Mouse (Mus musculus): ENCODE measurements around the gene Nell2. TPM values are rescaled to one million over a fixed set of nuclear protein-coding genes. Genes with fewer than 3 reads are reported as not detected.

Nell2 gene
- polyA plus RNA-seq, 1 experiment from 2014 or later, result 247 TPM

DNA sequence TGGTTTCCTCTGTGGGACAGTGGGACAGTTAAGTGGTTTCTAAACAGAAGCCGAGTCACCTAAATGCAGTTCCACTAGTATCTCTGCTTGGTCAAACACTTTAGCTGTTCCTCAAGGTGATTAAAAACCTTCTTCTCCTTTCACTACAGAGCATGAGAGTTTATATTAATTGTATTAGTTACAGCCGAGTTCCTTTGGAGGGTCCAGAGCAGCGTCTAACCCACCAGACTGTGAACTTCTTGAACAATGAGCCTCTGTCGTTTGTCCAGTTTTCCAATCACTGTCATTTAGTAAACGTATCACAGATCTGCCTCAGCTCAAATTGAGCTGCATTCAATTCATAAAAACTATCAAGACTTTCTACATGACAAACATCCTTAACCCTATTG lies 498.9 kb downstream of the Nell2 start:
- no peak overlapping the region for H3K9ac ChIP-seq (replicated peaks; ENCODE audit: low read depth, low read length)
- no peaks in the 10 kb centered on the region for H3K27me3 ChIP-seq (replicated peaks; ENCODE audit: control insufficient read depth, insufficient read depth, low read length)
- no peaks in the 10 kb centered on the region for H3K9me3 ChIP-seq (ENCODE audit: control insufficient read depth, low read length)
- no peaks in the 10 kb centered on the region for H3K36me3 ChIP-seq (ENCODE audit: control insufficient read depth, insufficient read depth)
- H3K4me2 ChIP-seq (ENCODE audit: low read length), result no peak overlapping the region
- H3K4me1 ChIP-seq (replicated peaks; ENCODE audit: control insufficient read depth, insufficient read depth, low read length), result peaks cover 8% of the 10 kb centered on the region; the same call in 1 of the 2 replicates
- no peak overlapping the region for H3K4me3 ChIP-seq (replicated peaks; ENCODE audit: low read length)
- no peak for ATAC-seq
- 38% methylated on average over 5 of the region's 5 CpGs for WGBS
- no peak overlapping the region; the same call in 1 of the 2 replicates for H3K27ac ChIP-seq (ENCODE audit: low read length)

DNA sequence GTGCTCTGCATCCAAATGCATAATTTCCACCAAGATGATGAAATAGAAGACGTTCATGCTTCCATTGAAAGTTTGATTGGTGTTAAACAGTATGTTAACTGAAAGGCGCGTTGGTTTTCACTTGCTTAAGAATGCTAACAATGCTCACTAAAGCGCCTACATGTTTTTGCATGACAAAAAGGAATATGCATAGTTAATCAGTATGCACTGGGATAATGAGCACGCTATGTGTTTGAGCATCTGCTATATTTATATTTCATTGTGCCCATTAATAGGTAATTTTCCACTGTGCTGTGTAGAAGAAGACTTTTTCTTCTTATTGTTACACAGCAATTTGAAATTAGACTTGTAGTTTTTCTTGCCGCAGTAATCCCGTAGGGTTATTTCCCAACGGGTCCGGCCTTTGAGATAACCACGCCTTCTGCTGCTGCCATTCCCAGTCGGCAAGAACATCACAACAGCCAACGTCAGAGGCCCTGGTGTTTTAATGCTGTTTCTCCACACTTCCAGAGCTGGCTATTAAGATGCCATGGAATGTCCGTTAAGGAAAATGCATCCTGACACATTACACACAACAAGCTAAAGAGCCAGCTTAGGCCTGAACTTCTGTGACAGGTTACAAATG lies 499.4 kb downstream of the Nell2 start:
- no peak overlapping the region for H3K4me3 ChIP-seq (replicated peaks; ENCODE audit: low read length)
- 20% methylated on average over 13 of the region's 13 CpGs for whole genome bisulfite sequencing

More for the DNA sequence above, 499.4 kb downstream of the Nell2 start:
- Histone ChIP-seq H3K4me2 (ENCODE audit: low read length) (peak overlapping the region; percentile 2; the same call in 1 of the 2 replicates), H3K27me3 (replicated peaks; ENCODE audit: control insufficient read depth, insufficient read depth, low read length) (no peaks in the 10 kb centered on the region), H3K4me1 (replicated peaks; ENCODE audit: control insufficient read depth, insufficient read depth, low read length) (peaks cover 8% of the 10 kb centered on the region; the same call in 1 of the 2 replicates), H3K9me3 (ENCODE audit: control insufficient read depth, low read length) (no peaks in the 10 kb centered on the region), H3K27ac (ENCODE audit: low read length) (no peak overlapping the region; the same call in none of the 2 replicates), H3K36me3 (ENCODE audit: control insufficient read depth, insufficient read depth) (no peaks in the 10 kb centered on the region), H3K9ac (replicated peaks; ENCODE audit: low read depth, low read length) (no peak overlapping the region)
- ATAC-seq, result peak; percentile 80

Other genes with a start within 250 kb of the Nell2 start
- 0.93 and 1.2 TPM in 2 replicates for gene Dbx2, start 127.4 kb upstream of the Nell2 start, polyA plus RNA-seq (2015; fragmentation: Nextera tagmentation; extraction: Ambion mirVana)